19 mouse cellular contexts compared by ENCODE assay signal in genomic region chr6:99430560-99430959, GRCm38 (mm10).
A peak's percentile ranks its signal among the peaks of the same experiment; 100 is the strongest.
DNase-seq lines count a peak whose midpoint lies in the region; ATAC-seq lines count a peak whose summit lies in the region.
"Had no signal": no experiment of that assay in that cellular context is flagged by ENCODE, and none has a peak within 500 bp of the region (broad histone marks: within the 10 kb centered on the region; RNA-seq: fewer than 3 reads in every experiment).

No protein-coding gene starts in this region.

- 0 out of 2 replicates have a peak overlapping the region, but pooled peaks have one; percentile 22 for H3K4me2 ChIP-seq in midbrain, embryonic 13.5 days (replicated peaks)
- H3K4me2 ChIP-seq in midbrain, embryonic 11.5 days: no peak overlapping the region
- H3K4me2 ChIP-seq in hindbrain, embryonic 16.5 days (ENCODE audit: low read length): peak overlapping the region; percentile 27
- peak overlapping the region; percentile 44 for H3K4me2 ChIP-seq in midbrain, embryonic 16.5 days (ENCODE audit: low read length)
- H3K4me2 ChIP-seq: embryonic facial prominence, embryonic 13.5 days; forebrain, embryonic 13.5 days; heart, embryonic 13.5 days had no signal

- peaks cover 13% of the 10 kb centered on the region; the same call in 1 of the 2 replicates for H3K36me3 ChIP-seq in midbrain, embryonic 13.5 days
- H3K36me3 ChIP-seq in midbrain, embryonic 11.5 days (ENCODE audit: control insufficient read depth, insufficient read depth, low read length): peaks cover 3% of the 10 kb centered on the region
- no peaks in the 10 kb centered on the region for H3K36me3 ChIP-seq in hindbrain, embryonic 16.5 days (ENCODE audit: control insufficient read depth, insufficient read depth, low read length)
- H3K36me3 ChIP-seq in midbrain, embryonic 16.5 days (ENCODE audit: control insufficient read depth, insufficient read depth, low read length): no peaks in the 10 kb centered on the region
- H3K36me3 ChIP-seq: embryonic facial prominence, embryonic 13.5 days had no signal

- DNase-seq in midbrain, embryonic 11.5 days (ENCODE audit: low spot score, missing footprints): no peak
- no peak for DNase-seq in cerebellum, postnatal 14 days
- DNase-seq: adrenal gland, postnatal 10 days; cerebellum, adult 11 months; cerebellum, adult 9-10 months; cerebellum, postnatal 36 days; forebrain, postnatal 0 days; gastrocnemius, postnatal 14 days; heart, postnatal 36 days had no signal

- no peaks in the 10 kb centered on the region for H3K9me3 ChIP-seq in midbrain, embryonic 13.5 days
- H3K9me3 ChIP-seq in midbrain, embryonic 11.5 days (ENCODE audit: control insufficient read depth, low read length): no peaks in the 10 kb centered on the region
- H3K9me3 ChIP-seq in hindbrain, embryonic 16.5 days (ENCODE audit: control insufficient read depth, low read length): no peaks in the 10 kb centered on the region
- no peaks in the 10 kb centered on the region for H3K9me3 ChIP-seq in midbrain, embryonic 16.5 days (replicated peaks; ENCODE audit: control insufficient read depth, low read length, poor library complexity, severe bottlenecking)
- H3K9me3 ChIP-seq: embryonic facial prominence, embryonic 13.5 days; forebrain, embryonic 13.5 days; G1E; heart, embryonic 13.5 days had no signal

- H3K27me3 ChIP-seq in midbrain, embryonic 13.5 days: no peaks in the 10 kb centered on the region
- no peaks in the 10 kb centered on the region for H3K27me3 ChIP-seq in midbrain, embryonic 11.5 days (ENCODE audit: control insufficient read depth, insufficient read depth, low read length)
- H3K27me3 ChIP-seq in hindbrain, embryonic 16.5 days (replicated peaks; ENCODE audit: control insufficient read depth, insufficient read depth, low read length): no peaks in the 10 kb centered on the region
- no peaks in the 10 kb centered on the region for H3K27me3 ChIP-seq in midbrain, embryonic 16.5 days (ENCODE audit: control insufficient read depth, insufficient read depth, low read depth, low read length)
- H3K27me3 ChIP-seq: embryonic facial prominence, embryonic 13.5 days; forebrain, embryonic 13.5 days; heart, embryonic 13.5 days had no signal

- ATAC-seq in midbrain, embryonic 13.5 days: no peak
- ATAC-seq in midbrain, embryonic 11.5 days (ENCODE audit: low FRiP score): no peak
- no peak for ATAC-seq in hindbrain, embryonic 16.5 days
- ATAC-seq in midbrain, embryonic 16.5 days: no peak
- ATAC-seq in CD4-positive, CD25-positive, alpha-beta regulatory T cell, adult 4 months: no peak
- no peak for ATAC-seq in monocyte, adult 5-6 weeks (replicated peaks; ENCODE audit: insufficient number of reproducible peaks, low FRiP score, low TSS enrichment, poor library complexity, severe bottlenecking)
- ATAC-seq: forebrain, embryonic 13.5 days; forebrain, postnatal 0 days; intestine, embryonic 16.5 days had no signal

- WGBS in midbrain, embryonic 13.5 days: 42% methylated on average over 14 of the region's 14 CpGs
- 89% methylated on average over 14 of the region's 14 CpGs for WGBS in midbrain, embryonic 11.5 days
- 51% methylated on average over 14 of the region's 14 CpGs for WGBS in hindbrain, embryonic 16.5 days
- WGBS in midbrain, embryonic 16.5 days: 43% methylated on average over 14 of the region's 14 CpGs

- H3K27ac ChIP-seq in midbrain, embryonic 13.5 days: 0 out of 2 replicates have a peak overlapping the region, but pooled peaks have one; percentile 44
- H3K27ac ChIP-seq in midbrain, embryonic 11.5 days (ENCODE audit: low read depth, low read length): no peak overlapping the region
- no peak overlapping the region for H3K27ac ChIP-seq in hindbrain, embryonic 16.5 days (ENCODE audit: low read depth, low read length)
- H3K27ac ChIP-seq in midbrain, embryonic 16.5 days (ENCODE audit: low read length): no peak overlapping the region
- H3K27ac ChIP-seq: embryonic facial prominence, embryonic 13.5 days; forebrain, embryonic 13.5 days; heart, embryonic 13.5 days had no signal

- no peak overlapping the region for H3K9ac ChIP-seq in midbrain, embryonic 13.5 days (replicated peaks)
- no peak overlapping the region for H3K9ac ChIP-seq in midbrain, embryonic 11.5 days (ENCODE audit: low read length)
- H3K9ac ChIP-seq in hindbrain, embryonic 16.5 days (ENCODE audit: low read depth, low read length): no peak overlapping the region
- no peak overlapping the region for H3K9ac ChIP-seq in midbrain, embryonic 16.5 days (ENCODE audit: low read depth, low read length)
- H3K9ac ChIP-seq: embryonic facial prominence, embryonic 13.5 days; forebrain, embryonic 13.5 days; forebrain, postnatal 0 days; heart, embryonic 13.5 days had no signal

- peaks cover 13% of the 10 kb centered on the region; the same call in 1 of the 2 replicates for H3K4me1 ChIP-seq in midbrain, embryonic 13.5 days (replicated peaks)
- H3K4me1 ChIP-seq in midbrain, embryonic 11.5 days (ENCODE audit: control insufficient read depth, insufficient read depth, low read length): no peaks in the 10 kb centered on the region
- no peaks in the 10 kb centered on the region for H3K4me1 ChIP-seq in hindbrain, embryonic 16.5 days (ENCODE audit: control insufficient read depth, insufficient read depth, low read depth, low read length)
- no peaks in the 10 kb centered on the region for H3K4me1 ChIP-seq in midbrain, embryonic 16.5 days (ENCODE audit: control insufficient read depth, insufficient read depth, low read length)
- H3K4me1 ChIP-seq: embryonic facial prominence, embryonic 13.5 days had no signal

- H3K4me3 ChIP-seq in midbrain, embryonic 13.5 days (replicated peaks): no peak overlapping the region
- no peak overlapping the region for H3K4me3 ChIP-seq in midbrain, embryonic 11.5 days (ENCODE audit: low read depth, low read length)
- H3K4me3 ChIP-seq in hindbrain, embryonic 16.5 days (ENCODE audit: low read length): no peak overlapping the region
- H3K4me3 ChIP-seq in midbrain, embryonic 16.5 days (ENCODE audit: low read depth, low read length): no peak overlapping the region
- H3K4me3 ChIP-seq: embryonic facial prominence, embryonic 13.5 days; forebrain, embryonic 13.5 days; heart, embryonic 13.5 days had no signal
